Mouse (Mus musculus) liver, adult 2 months (tissue): ENCODE results near the gene Lrrc45. TPM values are rescaled to one million over a fixed set of nuclear protein-coding genes. Genes with fewer than 3 reads are reported as not detected.

ENCODE experiments used
- DNase-seq: peaks from one replicate; pipeline ENCODE4 v3.0.0-alpha.2; 2011; ENCODE audit warnings: low read depth, low spot score; ENCODE audit errors: extremely low read depth
- H3K27ac ChIP-seq: fragments of 200-500 bp; replicated peaks from 2 replicates; pipeline ENCODE4 v1.5.1; 2012; ENCODE audit warnings: low read depth, mild to moderate bottlenecking, control low read depth, inconsistent platforms, low read length; ENCODE audit not compliant: insufficient read depth
- H3K27me3 ChIP-seq: fragments of 200-500 bp; 2 replicates; pipeline ENCODE4 v1.6.1; 2012; ENCODE audit warnings: mild to moderate bottlenecking, moderate library complexity, low read length, inconsistent platforms; ENCODE audit not compliant: control insufficient read depth, insufficient read depth
- H3K36me3 ChIP-seq: fragments of 200-500 bp; 2 replicates; pipeline ENCODE4 v1.6.1; 2012; ENCODE audit warnings: low read length, inconsistent platforms; ENCODE audit not compliant: control insufficient read depth, insufficient read depth
- H3K4me1 ChIP-seq: fragments of 200-500 bp; 2 replicates; pipeline ENCODE4 v1.6.1; 2011; ENCODE audit warnings: low read length; ENCODE audit not compliant: control insufficient read depth, insufficient read depth
- H3K4me3 ChIP-seq: fragments of 200-500 bp; 2 replicates; pipeline ENCODE4 v1.5.1; 2011; ENCODE audit warnings: low read depth, mild to moderate bottlenecking, control low read depth, low read length, moderate library complexity; ENCODE audit not compliant: insufficient read depth
- H3K79me2 ChIP-seq: fragments of 200-500 bp; 2 replicates; pipeline ENCODE4 v1.6.1; 2012; ENCODE audit warnings: inconsistent platforms, mild to moderate bottlenecking, low read length, moderate library complexity; ENCODE audit not compliant: control insufficient read depth, insufficient read depth
- H3K9ac ChIP-seq: fragments of 200-500 bp; 2 replicates; pipeline ENCODE4 v1.6.1; 2012; ENCODE audit warnings: low read depth, mild to moderate bottlenecking, control low read depth, inconsistent platforms, low read length
- CTCF ChIP-seq: fragments of 200-500 bp; IDR thresholded peaks from 2 replicates; pipeline ENCODE4 v1.5.1; 2011; ENCODE audit warnings: low read depth, low read length, control low read depth
- POLR2A ChIP-seq: fragments of 200-500 bp; IDR thresholded peaks from 2 replicates; pipeline ENCODE4 v1.6.1; 2011; ENCODE audit warnings: low read length, control low read depth; ENCODE audit not compliant: insufficient read depth; ENCODE audit errors: extremely low read depth
- WGBS: fragments of 180-500 bp; shearing (Covaris S2); methylation state at CpG from one replicate; pipeline ENCODE4 v1.1.7; 2018; 5-methylcytosine and 5-hydroxymethylcytosine counted together
- polyA plus RNA-seq: library from polyadenylated mRNA; depleted of rRNA; stranded (reverse); fragments of >200 nt; gene quantifications from 2 replicates; pipeline ENCODE4 v1.2.3, GENCODE M21; 2012
- total RNA-seq: library from RNA; depleted of rRNA; stranded (reverse); fragments of >200 nt; gene quantifications from 2 replicates; pipeline ENCODE4 v1.2.3, GENCODE M21; 2014

Lrrc45 gene
- total and polyA plus RNA-seq, 2 experiments = 5.1 to 9.8 TPM

- 40% methylated on average over 4 of the region's 4 CpGs for WGBS
These were observed 36.8 kb upstream of the Lrrc45 start for GRCm38 (mm10) chr11:120676951-120677350.

GRCm38 (mm10) chr11:120679909-120680308 lies 33.8 kb upstream of the Lrrc45 start:
- H3K9ac ChIP-seq = peak overlapping the region; percentile 5; the same call in 1 of the 2 replicates
- no peak overlapping the region for H3K4me3 ChIP-seq
- no peaks in the 10 kb centered on the region for H3K27me3 ChIP-seq
- peaks cover 66% of the 10 kb centered on the region for H3K4me1 ChIP-seq
- H3K36me3 ChIP-seq = peaks cover 11% of the 10 kb centered on the region; the same call in 1 of the 2 replicates
- 26% methylated on average over 3 of the region's 3 CpGs for WGBS
- peak; percentile 99 for DNase-seq
- peak overlapping the region; percentile 72 for H3K27ac ChIP-seq
- TF ChIP-seq CTCF (peak; percentile 68), POLR2A (no peak)
- H3K79me2 ChIP-seq = peaks cover 14% of the 10 kb centered on the region; the same call in 1 of the 2 replicates

More at GRCm38 (mm10) chr11:120676951-120677350, 36.8 kb upstream of the Lrrc45 start:
- no peaks in the 10 kb centered on the region for H3K27me3 ChIP-seq
- peak overlapping the region; percentile 73 for H3K27ac ChIP-seq
- no peak overlapping the region for H3K4me3 ChIP-seq
- H3K9ac ChIP-seq = peak overlapping the region; percentile 38; the same call in 1 of the 2 replicates
- H3K36me3 ChIP-seq = peaks cover 8% of the 10 kb centered on the region; the same call in 1 of the 2 replicates
- no peak for TF ChIP-seq POLR2A
- TF ChIP-seq CTCF = no peak
- peaks cover 52% of the 10 kb centered on the region for H3K4me1 ChIP-seq
- DNase-seq = peak; percentile 93
- H3K79me2 ChIP-seq = peaks cover 17% of the 10 kb centered on the region; the same call in 1 of the 2 replicates

GRCm38 (mm10) chr11:120682683-120683082 lies 31.0 kb upstream of the Lrrc45 start:
- peaks cover 70% of the 10 kb centered on the region for H3K4me1 ChIP-seq
- H3K27ac ChIP-seq = 0 out of 2 replicates have a peak overlapping the region, but pooled peaks have one; percentile 7
- H3K36me3 ChIP-seq = peaks cover 13% of the 10 kb centered on the region; the same call in 1 of the 2 replicates
- H3K27me3 ChIP-seq = no peaks in the 10 kb centered on the region
- no peak for DNase-seq
- TF ChIP-seq CTCF = no peak
- no peak for TF ChIP-seq POLR2A
- WGBS = 75% methylated on average over 5 of the region's 5 CpGs
- peaks cover 19% of the 10 kb centered on the region; the same call in 1 of the 2 replicates for H3K79me2 ChIP-seq
- H3K9ac ChIP-seq = no peak overlapping the region
- no peak overlapping the region for H3K4me3 ChIP-seq

- H3K79me2 ChIP-seq = peaks cover 23% of the 10 kb centered on the region; the same call in 1 of the 2 replicates
- no peak overlapping the region for H3K4me3 ChIP-seq
- H3K27ac ChIP-seq = peak overlapping the region; percentile 83
- peaks cover 63% of the 10 kb centered on the region for H3K4me1 ChIP-seq
- no peak overlapping the region for H3K9ac ChIP-seq
- no peak for TF ChIP-seq POLR2A
- TF ChIP-seq CTCF = no peak
- H3K27me3 ChIP-seq = no peaks in the 10 kb centered on the region
- 37% methylated on average over 3 of the region's 3 CpGs for WGBS
- peaks cover 11% of the 10 kb centered on the region; the same call in 1 of the 2 replicates for H3K36me3 ChIP-seq
- peak; percentile 89 for DNase-seq
These were observed 30.2 kb upstream of the Lrrc45 start for GRCm38 (mm10) chr11:120683536-120683935.

GRCm38 (mm10) chr11:120684086-120684485 lies 29.6 kb upstream of the Lrrc45 start:
- peak overlapping the region; percentile 83 for H3K27ac ChIP-seq
- WGBS = 54% methylated on average over 2 of the region's 2 CpGs
- TF ChIP-seq POLR2A = no peak
- TF ChIP-seq CTCF = no peak
- no peaks in the 10 kb centered on the region for H3K27me3 ChIP-seq
- peaks cover 28% of the 10 kb centered on the region; the same call in 1 of the 2 replicates for H3K79me2 ChIP-seq
- peaks cover 13% of the 10 kb centered on the region; the same call in 1 of the 2 replicates for H3K36me3 ChIP-seq
- peaks cover 62% of the 10 kb centered on the region for H3K4me1 ChIP-seq
- DNase-seq = peak; percentile 49
- 0 out of 2 replicates have a peak overlapping the region, but pooled peaks have one; percentile 15 for H3K9ac ChIP-seq
- no peak overlapping the region for H3K4me3 ChIP-seq

- peak overlapping the region; percentile 83 for H3K27ac ChIP-seq
- peaks cover 58% of the 10 kb centered on the region for H3K4me1 ChIP-seq
- H3K27me3 ChIP-seq = no peaks in the 10 kb centered on the region
- WGBS = 30% methylated on average over 2 of the region's 2 CpGs
- DNase-seq = peak; percentile 75
- H3K36me3 ChIP-seq = peaks cover 13% of the 10 kb centered on the region; the same call in 1 of the 2 replicates
- H3K9ac ChIP-seq = 0 out of 2 replicates have a peak overlapping the region, but pooled peaks have one; percentile 22
- peaks cover 28% of the 10 kb centered on the region; the same call in 1 of the 2 replicates for H3K79me2 ChIP-seq
- no peak overlapping the region for H3K4me3 ChIP-seq
- TF ChIP-seq CTCF = no peak
These were observed 29.1 kb upstream of the Lrrc45 start for GRCm38 (mm10) chr11:120684660-120685059.
